Mouse (Mus musculus): ENCODE data around the gene Pfdn4.

The Pfdn4 gene

DNA sequence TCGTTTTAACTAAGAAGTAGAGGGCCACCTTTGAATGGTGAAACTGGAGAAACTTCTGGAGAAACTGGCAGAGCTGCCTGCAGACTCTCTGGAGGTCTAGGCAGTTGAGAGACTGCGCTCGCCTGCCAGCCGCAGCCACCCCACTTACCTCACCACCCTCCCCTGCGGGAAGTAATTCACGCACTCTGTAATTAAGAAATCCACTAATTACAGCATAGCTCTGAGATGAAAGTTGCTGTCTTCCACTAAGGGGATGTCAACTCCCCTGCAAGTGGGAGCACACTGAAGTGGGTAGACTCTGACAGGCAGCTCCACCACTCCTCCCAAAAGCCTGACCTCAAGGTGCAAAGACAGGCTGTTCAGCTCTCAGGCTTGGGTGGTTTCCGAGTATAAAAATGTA lies 55.9 kb downstream of the Pfdn4 start:
- no peak for DNase-seq

DNA sequence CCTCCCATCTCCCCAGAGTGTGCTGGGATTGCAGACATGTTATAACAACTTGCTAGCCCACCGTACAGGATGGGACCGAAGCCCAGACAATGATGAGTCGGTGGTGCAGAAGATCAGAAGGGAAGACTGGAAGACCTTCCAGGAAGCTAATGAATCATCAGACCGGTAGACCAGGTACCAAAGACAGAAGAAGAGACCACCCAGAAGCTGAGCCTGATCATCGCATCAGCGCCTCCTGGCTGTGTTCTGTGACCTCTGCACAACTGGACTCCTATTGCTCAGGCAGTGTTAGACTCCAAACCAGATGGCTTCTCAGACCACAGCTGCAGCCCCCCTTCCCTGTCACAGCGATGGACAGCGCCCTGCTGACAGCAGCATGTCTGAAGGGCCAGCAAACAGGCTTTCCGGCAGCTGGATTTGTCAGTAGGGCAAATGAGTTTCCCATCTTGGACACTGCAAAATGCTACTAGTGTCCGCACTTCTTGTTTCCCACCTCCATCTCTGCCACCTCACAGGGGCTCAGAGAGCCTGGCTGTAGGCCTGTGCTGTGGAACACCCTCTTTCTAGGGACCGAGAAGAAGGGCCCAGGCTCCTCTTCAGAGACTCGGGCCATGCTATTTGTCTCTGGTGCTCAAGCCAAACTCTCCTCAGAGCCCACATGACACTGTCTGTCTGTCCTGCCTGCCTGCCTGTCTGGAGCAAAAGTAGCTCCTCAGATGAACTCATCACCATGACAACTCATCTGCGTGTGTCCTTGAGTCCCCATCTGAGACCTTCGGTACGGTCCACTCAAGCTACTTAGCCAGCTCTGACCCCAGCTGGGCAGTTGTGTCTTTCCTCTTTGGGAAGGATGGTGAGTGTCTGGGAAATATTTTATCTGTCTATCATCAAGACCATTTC lies 68.0 kb downstream of the Pfdn4 start:
- DNase-seq = no peak

DNA sequence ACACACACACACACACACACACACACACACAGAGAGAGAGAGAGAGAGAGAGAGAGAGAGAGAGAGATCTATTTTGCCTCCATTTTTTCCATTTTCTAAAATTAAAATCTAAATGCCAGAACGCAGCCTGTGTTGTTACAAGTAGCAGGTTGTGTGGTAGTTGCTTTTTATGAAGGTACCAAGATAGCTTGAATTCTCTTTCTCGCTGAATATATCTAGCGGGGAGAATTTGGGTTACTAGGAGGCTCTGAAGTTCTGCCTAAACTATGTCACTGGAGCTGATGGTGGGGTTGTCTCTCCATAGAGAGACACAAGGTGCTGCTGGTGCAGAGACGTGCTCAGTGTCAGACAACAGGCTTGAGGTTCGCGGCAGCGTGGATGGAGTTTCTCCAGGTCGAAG lies 68.8 kb downstream of the Pfdn4 start:
- no peak for DNase-seq

All from cerebellum, postnatal 25 days (tissue).